Mouse (Mus musculus) hindbrain, embryonic 14.5 days (tissue): ENCODE measurements at regions not wholly inside any gene's neighbourhood (a gene's known extent, or its start where the extent isn't known, plus 50 kb on each side); places are given as distances from the start of the nearest gene placed in this dataset.
A peak's percentile ranks its signal among the peaks of the same experiment; 100 is the strongest.

ENCODE experiments used
- ATAC-seq: fragments of 200-750 bp; cut with Nextera tagmentation; 2 replicates; pipeline ENCODE4 v1.8.0; 2017; ENCODE audit warnings: moderate number of reproducible peaks, mild to moderate bottlenecking, moderate TSS enrichment, moderate library complexity; ENCODE audit not compliant: low FRiP score
- DNase-seq: peaks from one replicate; pipeline ENCODE4 v3.0.0-alpha.2; 2015; ENCODE audit warnings: low spot score
- H3K27ac ChIP-seq: fragments of 300-500 bp; sonication (generic); 2 replicates; pipeline ENCODE4 v1.5.1; 2014; ENCODE audit warnings: mild to moderate bottlenecking, moderate library complexity
- H3K27me3 ChIP-seq: fragments of 300-500 bp; sonication (generic); 2 replicates; pipeline ENCODE4 v1.6.1; 2014; ENCODE audit warnings: mild to moderate bottlenecking, low read length, mixed read lengths; ENCODE audit not compliant: control insufficient read depth, insufficient read depth
- H3K36me3 ChIP-seq: fragments of 300-500 bp; sonication (generic); replicated peaks from 2 replicates; pipeline ENCODE4 v1.6.1; 2014; ENCODE audit not compliant: control insufficient read depth, insufficient read depth
- H3K4me1 ChIP-seq: fragments of 300-500 bp; sonication (generic); replicated peaks from 2 replicates; pipeline ENCODE4 v1.6.1; 2014; ENCODE audit warnings: antibody characterized with exemption, low read length, mixed read lengths; ENCODE audit not compliant: control insufficient read depth, insufficient read depth
- H3K4me2 ChIP-seq: fragments of 300-500 bp; sonication (generic); replicated peaks from 2 replicates; pipeline ENCODE4 v1.6.1; 2014; ENCODE audit warnings: mild to moderate bottlenecking, moderate library complexity
- H3K4me3 ChIP-seq: fragments of 300-500 bp; sonication (generic); replicated peaks from 2 replicates; pipeline ENCODE4 v1.5.1; 2014; ENCODE audit warnings: mild to moderate bottlenecking, low read length
- H3K9ac ChIP-seq: fragments of 300-500 bp; sonication (generic); 2 replicates; pipeline ENCODE4 v1.6.1; 2014
- H3K9me3 ChIP-seq: fragments of 300-500 bp; sonication (generic); 2 replicates; pipeline ENCODE4 v1.6.1; 2016; ENCODE audit warnings: low read length; ENCODE audit not compliant: control insufficient read depth
- WGBS: fragments of 180-500 bp; shearing (Covaris S2); extraction: QIAGEN DNeasy Blood & Tissue Kit; methylation state at CpG from one replicate; pipeline ENCODE4 v1.1.7; 2014; 5-methylcytosine and 5-hydroxymethylcytosine counted together

DNA sequence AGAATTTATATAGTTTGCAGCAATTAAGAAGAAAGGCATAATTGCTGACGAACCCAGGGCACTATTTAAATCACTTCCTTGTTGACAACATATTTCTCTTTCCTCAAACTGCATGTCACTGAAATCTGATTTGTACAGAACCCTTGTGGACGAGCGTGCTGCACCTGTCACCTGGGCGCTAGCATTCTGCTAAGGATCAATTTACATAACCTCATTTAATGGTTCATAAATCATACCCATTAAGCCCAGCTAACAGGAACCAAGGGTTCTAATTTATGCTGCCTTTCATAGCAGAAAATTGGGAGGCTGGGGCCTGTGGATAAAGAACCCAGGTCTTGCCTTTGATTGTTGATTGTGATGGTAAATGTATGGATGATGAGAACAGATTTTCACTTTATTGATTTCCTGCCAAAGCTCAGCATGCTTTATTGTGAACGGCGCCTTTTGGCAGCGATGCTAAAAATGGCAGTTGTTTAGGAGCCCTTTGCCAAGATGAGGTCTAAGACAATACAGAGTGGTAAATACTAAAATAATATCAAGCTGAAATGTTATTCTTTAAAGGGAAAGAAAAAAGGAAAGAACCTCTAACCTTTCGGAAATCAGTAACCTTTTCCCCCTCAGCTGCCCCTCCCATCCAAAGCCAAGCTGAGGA is 95.4 kb downstream of the Nkx2-1 start:
- 40% methylated on average over 8 of the region's 8 CpGs for WGBS
- no peak overlapping the region for H3K4me2 ChIP-seq
- ATAC-seq, result no peak
- DNase-seq, result no peak
- H3K27me3 ChIP-seq, result peaks cover 61% of the 10 kb centered on the region
- H3K4me1 ChIP-seq, result 0 out of 2 replicates have a peak, but pooled peaks cover 3% of the 10 kb centered on the region
- H3K9me3 ChIP-seq, result no peaks in the 10 kb centered on the region
- H3K27ac ChIP-seq, result no peak overlapping the region
- H3K36me3 ChIP-seq, result no peaks in the 10 kb centered on the region
- H3K9ac ChIP-seq, result no peak overlapping the region
- no peak overlapping the region for H3K4me3 ChIP-seq

DNA sequence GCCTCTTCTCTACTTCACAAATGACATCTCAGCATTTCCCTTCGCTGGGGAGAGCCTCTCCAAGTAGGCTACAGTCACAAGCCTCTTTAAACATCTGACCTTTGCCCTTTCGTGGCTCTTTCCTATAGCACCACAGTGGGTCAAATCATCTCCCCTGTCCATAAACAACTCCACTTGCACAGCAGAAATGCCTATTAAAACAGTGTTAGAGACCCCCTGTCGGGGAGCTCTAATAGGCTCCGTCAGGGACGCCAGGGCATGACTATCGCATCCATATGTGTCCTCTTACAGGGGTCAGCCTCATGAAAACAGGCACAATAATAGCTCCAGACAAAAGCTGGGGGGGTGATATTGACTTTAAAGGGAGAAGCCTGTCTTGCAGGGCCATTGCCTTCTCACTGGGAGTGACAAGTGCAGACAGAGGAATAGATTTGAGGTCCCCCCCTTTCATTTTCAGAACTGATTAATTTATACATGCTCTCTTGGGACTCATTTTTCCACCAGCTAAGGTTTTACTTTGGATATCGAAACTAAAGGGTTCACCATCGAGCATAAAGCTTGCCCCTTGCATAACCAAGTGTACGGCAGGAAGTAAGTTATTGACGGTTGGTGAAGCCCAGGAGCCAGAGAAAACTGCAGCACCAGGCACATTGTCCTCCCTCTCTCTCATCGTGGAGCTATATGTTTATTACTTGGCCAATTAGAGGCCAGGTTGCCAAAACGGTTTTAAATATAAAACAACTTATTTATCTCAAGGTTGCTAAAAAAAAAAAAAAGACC is 94.6 kb upstream of the Mbip start:
- no peaks in the 10 kb centered on the region for H3K36me3 ChIP-seq
- H3K27me3 ChIP-seq, result peaks cover 59% of the 10 kb centered on the region
- no peaks in the 10 kb centered on the region for H3K9me3 ChIP-seq
- 0 out of 2 replicates have a peak, but pooled peaks cover 3% of the 10 kb centered on the region for H3K4me1 ChIP-seq
- no peak overlapping the region for H3K4me3 ChIP-seq
- no peak overlapping the region for H3K27ac ChIP-seq
- ATAC-seq (no peak), DNase-seq (no peak)
- WGBS, result 23% methylated on average over 12 of the region's 12 CpGs
- H3K9ac ChIP-seq, result no peak overlapping the region
- no peak overlapping the region for H3K4me2 ChIP-seq

DNA sequence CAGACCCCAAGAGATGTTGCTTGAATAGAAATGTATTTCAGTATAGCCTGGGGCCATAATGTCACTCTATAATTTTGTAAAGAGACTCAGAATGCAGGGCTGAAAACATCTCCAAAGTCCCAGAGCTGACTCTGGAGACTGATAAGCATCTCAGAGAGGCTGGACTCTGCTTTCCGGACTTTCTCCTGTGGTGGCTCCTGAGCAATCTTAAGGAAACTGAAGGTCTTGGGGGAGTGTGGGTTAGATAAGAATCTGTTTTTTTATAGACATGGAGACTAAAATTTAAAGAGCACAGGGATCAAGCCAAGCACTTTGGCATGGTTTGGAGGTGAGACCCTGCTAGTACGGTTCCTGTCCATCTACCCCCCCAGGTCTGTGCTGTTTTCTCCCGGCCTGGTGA is 92.7 kb upstream of the Mbip start:
- H3K36me3 ChIP-seq, result no peaks in the 10 kb centered on the region
- no peaks in the 10 kb centered on the region for H3K9me3 ChIP-seq
- 0 out of 2 replicates have a peak, but pooled peaks cover 3% of the 10 kb centered on the region for H3K4me1 ChIP-seq
- H3K4me3 ChIP-seq, result no peak overlapping the region
- DNase-seq (no peak), ATAC-seq (no peak)
- H3K9ac ChIP-seq, result no peak overlapping the region
- WGBS, result 91% methylated on average over 3 of the region's 3 CpGs
- H3K27ac ChIP-seq, result no peak overlapping the region
- H3K27me3 ChIP-seq, result peaks cover 53% of the 10 kb centered on the region
- no peak overlapping the region for H3K4me2 ChIP-seq

DNA sequence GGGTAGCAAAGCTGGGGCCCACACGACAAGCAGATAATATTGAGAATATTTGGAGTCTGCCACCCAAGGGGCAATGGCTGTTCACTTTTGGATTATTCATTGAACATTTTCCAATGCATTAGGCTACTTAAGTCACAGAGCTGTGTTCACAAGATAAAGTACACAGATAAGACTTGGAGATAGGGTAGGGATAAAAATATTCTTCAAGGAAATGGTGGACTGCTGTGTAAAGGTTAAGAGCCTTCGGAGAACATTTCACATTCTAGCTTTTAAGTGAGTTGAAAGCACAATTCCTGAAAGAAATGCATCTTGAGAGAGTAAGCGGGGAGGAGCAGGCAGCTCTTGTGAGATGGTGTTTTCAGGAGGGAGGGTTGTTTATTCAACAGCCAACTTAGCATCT is 92.3 kb upstream of the Mbip start:
- 86% methylated on average over 3 of the region's 3 CpGs for WGBS
- Histone ChIP-seq H3K27ac (no peak overlapping the region), H3K4me2 (no peak overlapping the region), H3K9me3 (no peaks in the 10 kb centered on the region), H3K36me3 (no peaks in the 10 kb centered on the region), H3K4me1 (0 out of 2 replicates have a peak, but pooled peaks cover 3% of the 10 kb centered on the region), H3K9ac (no peak overlapping the region), H3K27me3 (peaks cover 51% of the 10 kb centered on the region), H3K4me3 (no peak overlapping the region)
- no peak for ATAC-seq
- no peak for DNase-seq

DNA sequence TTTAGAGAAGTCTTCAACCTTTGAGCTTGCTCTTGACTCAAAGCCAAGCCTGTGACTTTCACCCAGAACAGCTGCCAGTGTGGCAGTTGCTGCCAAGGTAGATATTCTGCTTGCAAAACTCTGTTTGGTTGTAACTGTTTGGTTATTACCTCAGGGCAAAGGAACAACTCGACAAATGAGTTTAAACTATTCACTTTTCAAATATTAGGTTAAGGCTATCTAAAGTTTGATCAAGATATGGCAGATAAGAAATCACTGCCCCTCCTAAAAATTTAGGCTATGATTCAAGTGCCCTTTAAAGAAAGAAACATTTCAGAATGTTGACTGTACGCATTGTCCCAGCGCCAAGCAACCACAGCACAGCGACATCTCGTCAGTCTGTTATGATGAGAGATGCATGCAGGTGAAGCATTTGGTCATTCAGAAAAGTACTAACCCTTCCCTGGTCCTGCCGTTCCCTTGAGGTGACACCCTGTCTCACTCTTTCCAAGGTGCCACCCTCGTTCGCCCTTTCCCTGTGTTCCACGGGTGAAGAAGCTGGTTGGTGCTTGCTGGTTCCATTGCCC is 81.1 kb upstream of the Mbip start:
- Histone ChIP-seq H3K4me2 (no peak overlapping the region), H3K9me3 (no peaks in the 10 kb centered on the region), H3K27me3 (no peaks in the 10 kb centered on the region), H3K9ac (no peak overlapping the region), H3K4me1 (no peaks in the 10 kb centered on the region), H3K27ac (no peak overlapping the region), H3K36me3 (no peaks in the 10 kb centered on the region), H3K4me3 (no peak overlapping the region)
- ATAC-seq, result no peak
- no peak for DNase-seq
- 94% methylated on average over 9 of the region's 9 CpGs for WGBS

DNA sequence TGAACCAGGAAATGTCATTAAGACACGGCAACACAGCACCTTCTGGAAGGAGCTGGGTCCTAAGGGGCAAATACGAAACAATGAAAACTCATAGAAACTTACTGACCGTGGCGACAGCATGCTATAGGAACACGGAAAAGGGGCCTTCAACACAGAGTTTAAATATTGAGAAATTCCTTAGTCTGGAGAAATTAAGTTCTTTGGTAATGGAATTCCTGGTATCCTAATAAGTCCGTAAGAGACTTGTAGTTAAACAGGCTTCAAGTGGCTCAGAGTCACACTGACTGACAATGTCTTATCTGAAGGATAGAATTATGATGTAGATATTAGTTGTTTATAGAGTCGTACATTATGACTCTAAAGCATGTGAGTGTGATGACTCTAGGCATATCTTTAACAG is 70.4 kb upstream of the Mbip start:
- Histone ChIP-seq H3K4me1 (no peaks in the 10 kb centered on the region), H3K27ac (no peak overlapping the region), H3K4me3 (no peak overlapping the region), H3K36me3 (no peaks in the 10 kb centered on the region), H3K9me3 (no peaks in the 10 kb centered on the region), H3K9ac (no peak overlapping the region), H3K27me3 (no peaks in the 10 kb centered on the region), H3K4me2 (no peak overlapping the region)
- ATAC-seq (no peak), DNase-seq (no peak)
- WGBS, result 89% methylated on average over 7 of the region's 7 CpGs

DNA sequence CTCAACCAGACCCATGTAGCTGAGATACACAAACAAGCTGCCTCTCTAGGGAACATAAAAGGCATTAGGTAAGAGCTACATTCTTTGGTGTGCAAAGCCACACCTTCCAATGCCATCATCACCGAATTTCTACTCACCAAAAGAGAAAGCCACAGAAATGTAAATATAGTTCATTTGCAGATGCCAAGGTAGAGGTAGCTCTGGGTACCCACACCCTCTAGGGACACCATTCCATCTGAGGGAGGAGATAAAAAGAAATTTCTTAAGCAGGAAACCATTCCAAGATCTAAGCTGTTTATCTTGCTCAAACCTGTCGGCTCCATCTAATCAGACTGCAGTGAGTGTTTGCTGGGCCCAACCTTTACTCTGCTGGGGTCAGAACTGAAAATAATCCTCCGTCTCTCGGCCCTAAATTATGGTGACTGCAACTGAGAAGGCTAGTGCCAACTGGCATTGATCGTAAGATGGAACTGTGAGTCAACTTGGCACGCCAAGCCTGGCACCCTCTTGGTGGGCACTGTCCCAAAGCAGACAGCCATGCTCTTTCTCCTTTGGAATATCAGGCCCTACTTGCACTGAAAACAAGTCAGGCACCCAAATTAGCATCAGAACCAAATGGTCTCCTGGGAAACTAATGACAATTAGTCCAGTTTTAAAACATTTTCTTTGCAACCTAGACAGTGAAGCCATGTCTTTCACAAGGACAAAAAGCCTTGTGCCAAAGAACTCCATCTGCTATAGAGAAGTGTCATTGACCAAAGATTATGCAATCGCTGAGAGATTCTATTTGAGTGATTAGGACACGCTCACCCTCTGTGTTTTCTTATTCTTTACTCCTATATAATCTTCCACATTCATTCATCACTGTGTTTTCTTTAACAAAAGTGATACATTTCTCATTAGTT is 69.4 kb upstream of the Mbip start:
- 66% methylated on average over 8 of the region's 8 CpGs for WGBS

DNA sequence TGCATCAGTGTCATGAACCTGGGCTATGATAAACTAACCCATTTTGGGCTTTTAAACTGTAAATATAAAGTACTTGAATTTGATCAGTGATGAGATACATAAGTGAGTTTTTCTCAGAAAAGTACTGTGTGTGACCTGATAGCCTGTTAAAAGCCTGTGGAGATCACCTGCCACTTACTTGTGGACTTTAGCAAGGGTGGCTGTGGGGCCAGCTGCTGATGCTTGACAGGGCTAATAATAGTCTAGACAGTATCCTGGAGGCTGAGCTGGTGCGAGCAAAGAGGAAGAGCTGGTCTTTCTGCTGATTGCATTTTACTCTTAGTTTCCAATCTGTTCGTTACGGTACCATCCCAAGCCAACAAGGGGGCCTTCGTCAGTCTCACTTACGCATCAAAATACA is 60.0 kb upstream of the Mbip start:
- Histone ChIP-seq H3K4me1 (no peaks in the 10 kb centered on the region), H3K9ac (no peak overlapping the region), H3K27me3 (no peaks in the 10 kb centered on the region), H3K27ac (no peak overlapping the region), H3K4me3 (no peak overlapping the region), H3K4me2 (no peak overlapping the region), H3K9me3 (no peaks in the 10 kb centered on the region), H3K36me3 (no peaks in the 10 kb centered on the region)
- 92% methylated on average over 5 of the region's 5 CpGs for WGBS
- DNase-seq (no peak), ATAC-seq (no peak)

More for the DNA sequence above, 69.4 kb upstream of the Mbip start:
- Histone ChIP-seq H3K4me3 (no peak overlapping the region), H3K36me3 (no peaks in the 10 kb centered on the region), H3K4me2 (no peak overlapping the region), H3K9ac (no peak overlapping the region), H3K4me1 (no peaks in the 10 kb centered on the region), H3K9me3 (no peaks in the 10 kb centered on the region), H3K27me3 (no peaks in the 10 kb centered on the region), H3K27ac (no peak overlapping the region)
- DNase-seq, result no peak
- ATAC-seq, result peak; percentile 88; the same call in 1 of the 2 replicates

DNA sequence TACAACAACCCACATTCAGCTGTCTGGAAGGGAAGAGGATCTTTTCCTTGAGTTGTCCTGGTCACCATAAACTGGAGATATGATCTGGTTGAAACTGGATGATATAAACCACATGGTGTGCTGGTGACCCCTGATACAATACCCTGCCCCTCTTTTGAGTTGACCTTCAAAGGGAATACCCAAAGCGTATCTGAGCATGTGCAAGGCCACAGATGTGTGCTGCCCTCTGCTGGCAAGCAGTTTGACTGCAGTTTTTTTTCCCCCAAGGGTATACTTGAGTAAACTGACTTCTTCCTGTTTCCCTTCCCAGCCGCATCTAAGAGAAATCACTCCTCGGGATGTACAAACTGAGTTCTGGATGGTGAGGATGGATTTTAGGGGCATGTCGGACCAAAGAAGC is 59.1 kb upstream of the Mbip start:
- ATAC-seq (no peak), DNase-seq (peak; percentile 73)
- Histone ChIP-seq H3K4me1 (no peaks in the 10 kb centered on the region), H3K27ac (no peak overlapping the region), H3K4me3 (no peak overlapping the region), H3K36me3 (no peaks in the 10 kb centered on the region), H3K27me3 (no peaks in the 10 kb centered on the region), H3K4me2 (no peak overlapping the region), H3K9ac (no peak overlapping the region), H3K9me3 (no peaks in the 10 kb centered on the region)
- WGBS, result 50% methylated on average over 4 of the region's 4 CpGs
